ENCODE assay signal across 15 mouse cellular contexts in the genomic region with DNA sequence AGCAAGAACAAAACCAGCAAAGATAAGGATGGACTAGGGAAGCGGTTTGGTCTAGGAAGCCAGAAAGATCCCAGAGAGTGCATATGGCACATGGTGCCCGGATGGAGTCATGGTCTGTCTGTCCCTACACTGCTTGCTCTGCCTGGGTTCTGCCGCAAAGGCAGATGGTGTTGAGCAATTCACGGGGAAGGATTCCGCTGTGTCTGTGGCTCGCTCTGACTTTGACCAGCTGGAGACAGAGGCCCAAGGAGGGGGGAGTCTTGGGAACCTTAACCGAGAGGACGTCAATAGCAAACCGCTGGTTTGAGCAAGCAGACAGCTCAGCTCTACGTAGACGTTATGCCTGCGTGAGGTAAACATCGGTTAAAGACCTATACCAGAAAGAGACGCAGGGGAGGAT.
DNase-seq lines count a peak whose midpoint lies in the region; ATAC-seq and TF ChIP-seq lines count a peak whose summit lies in the region.
"Had no signal": no experiment of that assay in that cellular context is flagged by ENCODE, and none has a peak within 500 bp of the region (broad histone marks: within the 10 kb centered on the region; RNA-seq: fewer than 3 reads in every experiment).

No protein-coding gene starts in this region.

- no peak for TF ChIP-seq CTCF in lung, adult 2 months (IDR thresholded peaks at IDR 0.05; ENCODE audit: insufficient read depth, low read length)

- no peaks in the 10 kb centered on the region for H3K9me3 ChIP-seq in lung, embryonic 15.5 days
- no peaks in the 10 kb centered on the region for H3K9me3 ChIP-seq in intestine, embryonic 15.5 days
- H3K9me3 ChIP-seq: embryonic facial prominence, embryonic 15.5 days had no signal

- no peak overlapping the region for H3K27ac ChIP-seq in lung, embryonic 15.5 days
- no peak overlapping the region for H3K27ac ChIP-seq in intestine, embryonic 15.5 days
- H3K27ac ChIP-seq: embryonic facial prominence, embryonic 15.5 days; hindbrain, embryonic 14.5 days had no signal

- H3K4me2 ChIP-seq in lung, embryonic 15.5 days: no peak overlapping the region
- no peak overlapping the region for H3K4me2 ChIP-seq in intestine, embryonic 15.5 days (replicated peaks)
- H3K4me2 ChIP-seq: embryonic facial prominence, embryonic 15.5 days; hindbrain, embryonic 14.5 days had no signal

- no peaks in the 10 kb centered on the region for H3K36me3 ChIP-seq in lung, embryonic 15.5 days
- no peaks in the 10 kb centered on the region for H3K36me3 ChIP-seq in intestine, embryonic 15.5 days
- H3K36me3 ChIP-seq: embryonic facial prominence, embryonic 15.5 days had no signal

- H3K4me3 ChIP-seq in lung, embryonic 15.5 days: no peak overlapping the region
- no peak overlapping the region for H3K4me3 ChIP-seq in lung, adult 2 months (replicated peaks; ENCODE audit: extremely low read depth, low read depth, low read length)
- no peak overlapping the region for H3K4me3 ChIP-seq in intestine, embryonic 15.5 days (replicated peaks)
- H3K4me3 ChIP-seq: embryonic facial prominence, embryonic 15.5 days had no signal

- WGBS in lung, embryonic 15.5 days: 48% methylated on average over 14 of the region's 14 CpGs
- WGBS in lung, adult 2 months: 73% methylated on average over 14 of the region's 14 CpGs
- 56% methylated on average over 14 of the region's 14 CpGs for WGBS in intestine, embryonic 15.5 days

- no peak overlapping the region for H3K9ac ChIP-seq in lung, embryonic 15.5 days
- no peak overlapping the region for H3K9ac ChIP-seq in intestine, embryonic 15.5 days
- H3K9ac ChIP-seq: embryonic facial prominence, embryonic 15.5 days; hindbrain, embryonic 14.5 days had no signal

- DNase-seq in heart, postnatal 4 days: peak; percentile 13
- no peak for DNase-seq in heart, postnatal 14 days
- DNase-seq in lung, adult 2 months: no peak
- peak; percentile 28 for DNase-seq in retina, embryonic 14.5 days (ENCODE audit: low spot score)
- DNase-seq in adrenal gland, postnatal 36 days: no peak
- no peak for DNase-seq in embryo, embryonic 10 days (ENCODE audit: low spot score)
- DNase-seq: cerebellum, adult 18-20 months; kidney, adult 2 months; spleen, adult 18-20 months had no signal

- H3K4me1 ChIP-seq in lung, embryonic 15.5 days: peaks cover 24% of the 10 kb centered on the region
- H3K4me1 ChIP-seq in lung, adult 2 months (ENCODE audit: control insufficient read depth, insufficient read depth, low read length): no peaks in the 10 kb centered on the region
- 0 out of 2 replicates have a peak, but pooled peaks cover 6% of the 10 kb centered on the region for H3K4me1 ChIP-seq in intestine, embryonic 15.5 days (replicated peaks)

- H3K27me3 ChIP-seq in lung, embryonic 15.5 days: no peaks in the 10 kb centered on the region
- H3K27me3 ChIP-seq in intestine, embryonic 15.5 days (replicated peaks): no peaks in the 10 kb centered on the region
- H3K27me3 ChIP-seq: embryonic facial prominence, embryonic 15.5 days; Patski had no signal

- ATAC-seq in lung, embryonic 15.5 days (ENCODE audit: borderline replicate concordance, extremely low read depth, low FRiP score, low TSS enrichment): peak; percentile 81
- peak; percentile 63; the same call in 1 of the 2 replicates for ATAC-seq in intestine, embryonic 15.5 days
- ATAC-seq: midbrain, embryonic 16.5 days; Patski had no signal

- intact Hi-C loops in heart, postnatal 14 days (cut with DNase I): no loop called here

- no peak for TF ChIP-seq POLR2A in lung, adult 2 months (IDR thresholded peaks at IDR 0.05; ENCODE audit: borderline replicate concordance, extremely low read depth, low read depth, low read length)

Comparison
In these comparisons a context has a peak if more than half of its experiments do, and no peak if none do; other contexts are left out.
1. DNase-seq: peak in heart, postnatal 4 days (single experiment) and retina, embryonic 14.5 days (single experiment); none in heart, postnatal 14 days (0 of 2), lung, adult 2 months (single experiment), adrenal gland, postnatal 36 days (0 of 2) and embryo, embryonic 10 days (single experiment).